Mouse (Mus musculus) liver, embryonic 14.5 days (tissue): ENCODE measurements at regions not wholly inside any gene's neighbourhood (a gene's known extent, or its start where the extent isn't known, plus 50 kb on each side); places are given as distances from the start of the nearest gene placed in this dataset.

ENCODE experiments used
- ATAC-seq: fragments of 200-750 bp; cut with Nextera tagmentation; 2 replicates; pipeline ENCODE4 v1.8.0; 2017; ENCODE audit warnings: moderate number of reproducible peaks, mild to moderate bottlenecking, moderate library complexity; ENCODE audit not compliant: insufficient read depth
- DNase-seq, 3 experiments: peaks; one replicate each; pipeline ENCODE4 v3.0.0-alpha.2; 2012 to 2013; ENCODE audit warnings: low read depth in 3 of 3, low spot score in 3 of 3
- H3K27ac ChIP-seq: fragments of 300-500 bp; sonication (generic); 2 replicates; pipeline ENCODE4 v1.5.1; 2014; ENCODE audit warnings: moderate library complexity, mild to moderate bottlenecking, control low read depth, inconsistent platforms
- H3K27me3 ChIP-seq: fragments of 300-500 bp; sonication (generic); 2 replicates; pipeline ENCODE4 v1.6.1; 2014; ENCODE audit warnings: mild to moderate bottlenecking, low read length, moderate library complexity; ENCODE audit not compliant: control insufficient read depth, insufficient read depth
- H3K36me3 ChIP-seq: fragments of 300-500 bp; sonication (generic); replicated peaks from 2 replicates; pipeline ENCODE4 v1.6.1; 2014; ENCODE audit warnings: low read depth; ENCODE audit not compliant: control insufficient read depth, insufficient read depth
- H3K4me1 ChIP-seq, 2 experiments: fragments of 200-500 bp in 1 of 2; fragments of 300-500 bp in 1 of 2; sonication (generic) in 1 of 2; replicated peaks; 2 replicates each; pipeline ENCODE4 v1.6.1; 2012 to 2014; ENCODE audit warnings: antibody characterized with exemption in 1 of 2, inconsistent platforms in 1 of 2, low read length in 1 of 2; ENCODE audit not compliant: control insufficient read depth in 2 of 2, insufficient read depth in 2 of 2
- H3K4me2 ChIP-seq: fragments of 300-500 bp; sonication (generic); 2 replicates; pipeline ENCODE4 v1.6.1; 2014; ENCODE audit warnings: low read depth, mild to moderate bottlenecking, control low read depth, moderate library complexity
- H3K4me3 ChIP-seq, 2 experiments: fragments of 200-500 bp in 1 of 2; fragments of 300-500 bp in 1 of 2; sonication (generic) in 1 of 2; 2 replicates each; pipeline ENCODE4 v1.5.1; 2012 to 2014; ENCODE audit warnings: low read depth in 2 of 2, low read length in 2 of 2, mild to moderate bottlenecking in 2 of 2, control low read depth in 1 of 2, inconsistent platforms in 1 of 2, moderate library complexity in 1 of 2; ENCODE audit not compliant: insufficient read depth in 1 of 2
- H3K9ac ChIP-seq: fragments of 300-500 bp; sonication (generic); replicated peaks from 2 replicates; pipeline ENCODE4 v1.6.1; 2014; ENCODE audit warnings: mild to moderate bottlenecking, control low read depth, moderate library complexity
- H3K9me3 ChIP-seq: fragments of 300-500 bp; sonication (generic); 2 replicates; pipeline ENCODE4 v1.6.1; 2016; ENCODE audit warnings: low read length, mixed read lengths; ENCODE audit not compliant: control insufficient read depth
- CTCF ChIP-seq: IDR thresholded peaks from 2 replicates; pipeline ENCODE4 v1.5.1; 2016; ENCODE audit warnings: antibody characterized with exemption, low read depth, control low read depth
- EP300 ChIP-seq: IDR thresholded peaks from 2 replicates; pipeline ENCODE4 v1.6.1; 2016; ENCODE audit warnings: antibody characterized with exemption, low read depth
- WGBS: fragments of 180-500 bp; shearing (Covaris S2); extraction: QIAGEN DNeasy Blood & Tissue Kit; methylation state at CpG from one replicate; pipeline ENCODE4 v1.1.7; 2014; ENCODE audit not compliant: insufficient replicate concordance; 5-methylcytosine and 5-hydroxymethylcytosine counted together

GRCm38 (mm10) chr17:10011728-10012127, 307.9 kb downstream of the Qk start:
- H3K27me3 ChIP-seq = no peaks in the 10 kb centered on the region
- H3K9ac ChIP-seq = no peak overlapping the region
- H3K4me1 ChIP-seq = no peaks in the 10 kb centered on the region
- H3K4me2 ChIP-seq = no peak overlapping the region
- no peaks in the 10 kb centered on the region for H3K9me3 ChIP-seq
- WGBS = 68% methylated on average over 8 of the region's 8 CpGs
- ATAC-seq = no peak
- no peak overlapping the region for H3K27ac ChIP-seq
- H3K36me3 ChIP-seq = no peaks in the 10 kb centered on the region
- no peak overlapping the region for H3K4me3 ChIP-seq
- no peak for DNase-seq
- TF ChIP-seq EP300 (no peak), CTCF (no peak)

GRCm38 (mm10) chr17:10001071-10001591, 318.5 kb downstream of the Qk start:
- WGBS = 51% methylated on average over 7 of the region's 7 CpGs
- no peaks in the 10 kb centered on the region for H3K4me1 ChIP-seq
- H3K4me2 ChIP-seq = no peak overlapping the region
- no peaks in the 10 kb centered on the region for H3K27me3 ChIP-seq
- H3K27ac ChIP-seq = no peak overlapping the region
- H3K9ac ChIP-seq = no peak overlapping the region
- H3K36me3 ChIP-seq = no peaks in the 10 kb centered on the region
- no peak for DNase-seq
- TF ChIP-seq EP300 = no peak
- TF ChIP-seq CTCF = no peak
- H3K4me3 ChIP-seq = no peak overlapping the region
- no peaks in the 10 kb centered on the region for H3K9me3 ChIP-seq
- no peak for ATAC-seq

GRCm38 (mm10) chr17:9995321-9995720, 324.3 kb downstream of the Qk start:
- no peak overlapping the region for H3K27ac ChIP-seq
- H3K4me2 ChIP-seq = no peak overlapping the region
- no peaks in the 10 kb centered on the region for H3K9me3 ChIP-seq
- no peak overlapping the region for H3K9ac ChIP-seq
- ATAC-seq (no peak), DNase-seq (no peak)
- no peaks in the 10 kb centered on the region; a peak in 1 of 4 replicates for H3K4me1 ChIP-seq
- no peaks in the 10 kb centered on the region for H3K36me3 ChIP-seq
- 57% methylated on average over 5 of the region's 5 CpGs for WGBS
- H3K27me3 ChIP-seq = no peaks in the 10 kb centered on the region
- TF ChIP-seq CTCF (no peak), EP300 (no peak)
- no peak overlapping the region for H3K4me3 ChIP-seq

- H3K4me3 ChIP-seq = no peak overlapping the region
- H3K4me2 ChIP-seq = no peak overlapping the region
- no peak for ATAC-seq
- H3K4me1 ChIP-seq = no peaks in the 10 kb centered on the region; a peak in 1 of 4 replicates
- H3K9me3 ChIP-seq = no peaks in the 10 kb centered on the region
- no peak overlapping the region for H3K27ac ChIP-seq
- H3K36me3 ChIP-seq = no peaks in the 10 kb centered on the region
- no peaks in the 10 kb centered on the region for H3K27me3 ChIP-seq
- no peak for TF ChIP-seq EP300
- DNase-seq = no peak
- no peak overlapping the region for H3K9ac ChIP-seq
- 63% methylated on average over 1 of the region's 1 CpGs for WGBS
These were observed 321.2 kb upstream of the Pabpc6 start for GRCm38 (mm10) chr17:9990744-9991143.

GRCm38 (mm10) chr17:9981273-9981672, 311.8 kb upstream of the Pabpc6 start:
- WGBS = 63% methylated on average over 3 of the region's 3 CpGs

More at GRCm38 (mm10) chr17:9981273-9981672, 311.8 kb upstream of the Pabpc6 start:
- Histone ChIP-seq H3K27me3 (no peaks in the 10 kb centered on the region), H3K9ac (no peak overlapping the region), H3K4me3 (no peak overlapping the region), H3K36me3 (no peaks in the 10 kb centered on the region), H3K9me3 (no peaks in the 10 kb centered on the region), H3K4me1 (peaks cover 0 to 5% of the 10 kb centered on the region in 2 experiments; a peak in 2 of 4 replicates), H3K4me2 (no peak overlapping the region), H3K27ac (no peak overlapping the region)
- TF ChIP-seq EP300 (no peak), CTCF (no peak)
- ATAC-seq (no peak), DNase-seq (no peak)
